Mouse (Mus musculus) heart, adult 2 months (tissue): ENCODE data around the gene Gm29427.

Source experiments
- CTCF ChIP-seq: fragments of 200-600 bp; IDR thresholded peaks from 2 replicates; pipeline ENCODE4 v1.8.1; 2022; ENCODE audit warnings: antibody characterized with exemption, mild to moderate bottlenecking, moderate library complexity
- EP300 ChIP-seq: fragments of 200-500 bp; IDR thresholded peaks from 2 replicates; pipeline ENCODE4 v1.6.1; 2011; ENCODE audit warnings: low read depth, low read length, control low read depth; ENCODE audit not compliant: insufficient read depth

DNA sequence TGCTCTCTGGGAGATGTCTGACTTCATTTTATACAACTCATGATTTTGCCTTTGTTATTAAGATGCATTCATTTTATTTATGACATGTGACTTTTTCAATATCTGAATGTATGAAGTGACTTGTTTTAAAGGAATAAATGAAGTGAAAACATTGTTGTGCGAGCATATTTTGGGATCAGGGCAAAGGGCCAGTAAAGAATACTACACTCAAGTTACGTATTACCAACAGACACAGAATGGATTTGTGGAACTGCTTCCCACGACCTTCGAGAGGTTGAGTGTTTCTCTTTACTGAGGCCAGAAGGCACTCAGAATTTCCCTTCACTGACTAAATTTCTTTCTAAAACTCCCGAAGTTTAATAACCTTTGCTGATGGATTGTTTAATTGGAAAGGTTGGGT, 8.6 kb upstream of the Gm29427 start:
- TF ChIP-seq CTCF (no peak), EP300 (no peak)
